Mouse (Mus musculus): ENCODE data around the gene Cnot11.
A peak's percentile ranks its signal among the peaks of the same experiment; 100 is the strongest.

DNA sequence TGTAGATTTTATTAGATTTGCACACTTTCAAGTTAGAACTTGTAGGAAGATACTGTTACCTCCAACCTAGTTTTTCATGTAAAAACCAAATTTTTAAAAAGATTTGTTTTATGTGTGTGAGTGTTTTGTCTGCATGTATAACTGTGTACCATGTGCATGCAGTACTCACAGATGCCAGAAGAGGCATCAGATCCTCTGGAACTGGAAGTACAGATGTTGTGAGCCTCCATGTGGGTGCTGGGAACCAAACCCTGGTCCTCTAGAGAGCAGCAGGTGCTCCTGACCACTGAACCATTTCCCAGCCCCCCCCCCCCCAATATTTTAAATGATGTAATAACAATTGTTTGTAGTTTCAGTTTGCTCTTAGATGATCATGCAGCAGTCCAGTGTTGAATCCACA lies 5.8 kb downstream of the Cnot11 start:
- TF ChIP-seq EP300 (IDR thresholded peaks at IDR 0.05) (no peak), CTCF (IDR thresholded peaks at IDR 0.05) (peak; percentile 28)

All from lung, postnatal 0 days (tissue).